Comparison of ENCODE assay signal across 8 mouse cellular contexts in the genomic region with DNA sequence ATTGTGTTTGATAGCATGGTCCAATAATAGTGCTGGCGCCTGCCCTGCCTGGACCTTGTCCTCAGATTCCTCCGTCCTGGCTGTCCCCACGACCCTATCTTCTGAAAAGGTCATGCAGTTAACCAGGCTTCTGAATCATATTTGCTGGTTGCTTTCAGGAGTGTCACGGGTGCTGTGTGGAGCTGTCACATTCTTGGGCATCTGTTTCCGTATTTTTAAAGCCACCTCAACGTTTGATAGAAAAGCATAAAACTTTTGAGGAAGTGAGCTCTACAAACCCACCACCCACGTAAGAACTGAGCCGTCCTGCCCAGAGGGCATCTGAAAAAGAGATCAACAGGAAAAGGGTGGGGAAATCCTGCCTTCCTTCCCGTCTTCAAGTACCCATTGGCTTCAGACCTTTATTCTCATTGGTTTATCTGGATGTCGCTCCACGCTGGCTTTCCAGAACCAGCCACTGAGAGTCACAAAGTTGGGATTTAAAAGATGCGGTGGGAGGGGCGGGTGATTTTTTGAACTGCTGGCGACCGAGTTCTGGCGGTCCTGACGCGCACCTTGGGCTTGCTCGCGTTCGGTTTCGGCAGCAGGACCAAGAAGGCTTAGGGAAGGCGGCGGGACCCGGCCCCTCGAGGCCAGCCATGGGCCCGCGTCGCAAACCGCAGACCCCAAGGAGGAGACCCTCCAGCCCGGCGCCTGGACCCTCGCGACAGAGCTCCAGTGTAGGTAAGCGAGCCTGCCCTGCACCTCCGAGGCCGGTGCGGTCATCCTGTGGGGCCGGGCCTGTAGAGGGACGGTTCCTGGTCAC. TPM values are rescaled to one million over a fixed set of nuclear protein-coding genes. Genes with fewer than 3 reads are reported as not detected.
DNase-seq lines count a peak whose midpoint lies in the region; ATAC-seq and TF ChIP-seq lines count a peak whose summit lies in the region.

Gene Cenpa, plus strand, starts transcription at position 387 of the 805 bp plus-strand sequence.

- DNase-seq in gastrocnemius, adult 8-10 months (ENCODE audit: low spot score in 2 of 2), result peak; percentile 81 to 82
- peak; percentile 96 for DNase-seq in hindlimb bud, embryonic 11.5 days (ENCODE audit: extremely low spot score, low read depth, low spot score)
- DNase-seq in left cerebral cortex, adult 8-10 months (ENCODE audit: low spot score in 2 of 2), result peak; percentile 65 to 95
- DNase-seq in right cerebral cortex, postnatal 10 days (ENCODE audit: low spot score in 2 of 2), result peak; percentile 94 to 98
- DNase-seq in urinary bladder, postnatal 25 days (ENCODE audit: low spot score), result peak; percentile 70

- no peaks in the 10 kb centered on the region for H3K4me1 ChIP-seq in cortical plate, adult 2 months (ENCODE audit: control insufficient read depth, insufficient read depth, low read length)
- H3K4me1 ChIP-seq in megakaryocyte, embryonic 14.5 days, result peaks cover 39% of the 10 kb centered on the region

- peak within 1 kb of the TSS; percentile 24 for H3K4me3 ChIP-seq in cortical plate, adult 2 months (ENCODE audit: insufficient read depth, low read length)
- H3K4me3 ChIP-seq in megakaryocyte, embryonic 14.5 days (replicated peaks), result peak within 1 kb of the TSS; percentile 98

- peak; percentile 77 for TF ChIP-seq POLR2A in cortical plate, adult 2 months (IDR thresholded peaks at IDR 0.05; ENCODE audit: extremely low read depth, insufficient read depth, low read length)

- TF ChIP-seq CTCF in cortical plate, adult 2 months (IDR thresholded peaks at IDR 0.05; ENCODE audit: extremely low read depth, insufficient read depth, low read length), result no peak

- H3K27me3 ChIP-seq in megakaryocyte, embryonic 14.5 days (replicated peaks), result no peaks in the 10 kb centered on the region

- peaks cover 31% of the 10 kb centered on the region for H3K36me3 ChIP-seq in megakaryocyte, embryonic 14.5 days (replicated peaks; ENCODE audit: low read length)

- H3K9me3 ChIP-seq in megakaryocyte, embryonic 14.5 days, result peaks cover 4% of the 10 kb centered on the region

- peak within 1 kb of the TSS; percentile 91 for H3K27ac ChIP-seq in cortical plate, adult 2 months (ENCODE audit: insufficient read depth, low read length)

- peak; percentile 98 for ATAC-seq in activated CD4-positive, CD25-positive, alpha-beta regulatory T cell, adult 4 months

RNA-seq across cellular contexts. Expression of gene Cenpa, which starts in this region (rescaled TPM):
- 100 to 1,000 TPM in 1 of 2 experiments, 10 to 100 TPM in 1; 79.2 to 115 TPM for polyA plus RNA-seq in activated CD4-positive, CD25-positive, alpha-beta regulatory T cell, adult 4 months (2017; shearing (Covaris generic))
- 7.1 and 7.6 TPM in 2 replicates for polyA plus RNA-seq in cortical plate, adult 2 months (2012; rRNA removed)
- 1 to 10 TPM; 1.5 to 2.2 (median 1.6) TPM for total RNA-seq in gastrocnemius, adult 8-10 months (2022)
- 1 to 10 TPM; 3.8 to 4.9 (median 4.5) TPM for total RNA-seq in left cerebral cortex, adult 8-10 months (2022)
- polyA plus RNA-seq in megakaryocyte, embryonic 14.5 days (2012; ENCODE audit: insufficient read depth, low replicate concordance), result 208 and 210 TPM in 2 replicates

Comparison
In these comparisons a context has a peak if more than half of its experiments do, and no peak if none do; other contexts are left out.
1. Peak in every context shown above with its lines: DNase-seq, ATAC-seq, H3K4me3 ChIP-seq and H3K27ac ChIP-seq.